Mouse (Mus musculus) cortical plate, adult 2 months (tissue): ENCODE results near the gene Mboat1. TPM values are rescaled to one million over a fixed set of nuclear protein-coding genes. Genes with fewer than 3 reads are reported as not detected.

Source experiments
- H3K27ac ChIP-seq: fragments of 200-500 bp; 2 replicates; pipeline ENCODE4 v1.5.1; 2012; ENCODE audit warnings: low read length, control low read depth, inconsistent platforms; ENCODE audit not compliant: insufficient read depth
- H3K4me1 ChIP-seq: fragments of 200-500 bp; 2 replicates; pipeline ENCODE4 v1.6.1; 2011; ENCODE audit warnings: low read length; ENCODE audit not compliant: control insufficient read depth, insufficient read depth
- H3K4me3 ChIP-seq: fragments of 200-500 bp; 2 replicates; pipeline ENCODE4 v1.5.1; 2011; ENCODE audit warnings: mild to moderate bottlenecking, low read length, control low read depth; ENCODE audit not compliant: insufficient read depth
- CTCF ChIP-seq: fragments of 200-500 bp; IDR thresholded peaks from 2 replicates; pipeline ENCODE4 v1.5.1; 2011; ENCODE audit warnings: mild to moderate bottlenecking, control low read depth, low read length; ENCODE audit not compliant: insufficient read depth; ENCODE audit errors: extremely low read depth
- POLR2A ChIP-seq: fragments of 200-500 bp; IDR thresholded peaks from 2 replicates; pipeline ENCODE4 v1.6.1; 2011; ENCODE audit warnings: mild to moderate bottlenecking, low read length, control low read depth; ENCODE audit not compliant: insufficient read depth; ENCODE audit errors: extremely low read depth
- polyA plus RNA-seq: library from polyadenylated mRNA; depleted of rRNA; stranded (reverse); fragments of >200 nt; gene quantifications from 2 replicates; pipeline ENCODE4 v1.2.3, GENCODE M21; 2012

The Mboat1 gene
- polyA plus RNA-seq, 1 experiment, result 3.2 TPM

- H3K27ac ChIP-seq, result no peak overlapping the region
- H3K4me1 ChIP-seq, result no peaks in the 10 kb centered on the region
- no peak overlapping the region for H3K4me3 ChIP-seq
- TF ChIP-seq CTCF, result no peak
- no peak for TF ChIP-seq POLR2A
Measured at GRCm38 (mm10) chr13:30140646-30141045, 4.4 kb downstream of the Mboat1 start.

- TF ChIP-seq POLR2A (no peak), CTCF (no peak)
- Histone ChIP-seq H3K4me1 (no peaks in the 10 kb centered on the region), H3K27ac (no peak overlapping the region), H3K4me3 (no peak overlapping the region)
Measured at GRCm38 (mm10) chr13:30141996-30142395, 5.7 kb downstream of the Mboat1 start.

- TF ChIP-seq POLR2A (no peak), CTCF (no peak)
- Histone ChIP-seq H3K4me3 (no peak overlapping the region), H3K27ac (no peak overlapping the region), H3K4me1 (no peaks in the 10 kb centered on the region)
Measured at GRCm38 (mm10) chr13:30146468-30146867, 10.2 kb downstream of the Mboat1 start.

- Histone ChIP-seq H3K4me1 (no peaks in the 10 kb centered on the region), H3K4me3 (no peak overlapping the region), H3K27ac (no peak overlapping the region)
- TF ChIP-seq CTCF (no peak), POLR2A (no peak)
Measured at GRCm38 (mm10) chr13:30154264-30154663, 18.0 kb downstream of the Mboat1 start.

- H3K4me3 ChIP-seq, result no peak overlapping the region
- TF ChIP-seq CTCF, result no peak
- H3K4me1 ChIP-seq, result no peaks in the 10 kb centered on the region
- H3K27ac ChIP-seq, result no peak overlapping the region
Measured at GRCm38 (mm10) chr13:30159626-30160025, 23.3 kb downstream of the Mboat1 start.

GRCm38 (mm10) chr13:30163521-30163920, 27.2 kb downstream of the Mboat1 start:
- H3K4me1 ChIP-seq, result no peaks in the 10 kb centered on the region
- TF ChIP-seq CTCF, result no peak
- TF ChIP-seq POLR2A, result no peak
- no peak overlapping the region for H3K4me3 ChIP-seq
- H3K27ac ChIP-seq, result no peak overlapping the region

GRCm38 (mm10) chr13:30166138-30167090, 30.1 kb downstream of the Mboat1 start:
- H3K4me1 ChIP-seq, result no peaks in the 10 kb centered on the region
- H3K4me3 ChIP-seq, result no peak overlapping the region
- H3K27ac ChIP-seq, result no peak overlapping the region
- TF ChIP-seq CTCF (no peak), POLR2A (no peak)

GRCm38 (mm10) chr13:30167499-30167898, 31.2 kb downstream of the Mboat1 start:
- Histone ChIP-seq H3K27ac (no peak overlapping the region), H3K4me1 (no peaks in the 10 kb centered on the region), H3K4me3 (no peak overlapping the region)
- TF ChIP-seq CTCF (no peak), POLR2A (no peak)

- TF ChIP-seq POLR2A (no peak), CTCF (no peak)
- Histone ChIP-seq H3K27ac (no peak overlapping the region), H3K4me3 (no peak overlapping the region), H3K4me1 (no peaks in the 10 kb centered on the region)
Measured at GRCm38 (mm10) chr13:30168803-30169202, 32.5 kb downstream of the Mboat1 start.

GRCm38 (mm10) chr13:30170061-30170460, 33.8 kb downstream of the Mboat1 start:
- no peak overlapping the region for H3K4me3 ChIP-seq
- TF ChIP-seq POLR2A, result no peak
- TF ChIP-seq CTCF, result no peak
- H3K27ac ChIP-seq, result no peak overlapping the region
- H3K4me1 ChIP-seq, result no peaks in the 10 kb centered on the region
